Mouse (Mus musculus) heart, adult 8-10 months (tissue): ENCODE measurements at regions not wholly inside any gene's neighbourhood (a gene's known extent, or its start where the extent isn't known, plus 50 kb on each side); places are given as distances from the start of the nearest gene placed in this dataset.

Source experiments
- DNase-seq: peaks from one replicate; pipeline ENCODE4 v3.0.0; 2022; ENCODE audit warnings: low spot score

DNA sequence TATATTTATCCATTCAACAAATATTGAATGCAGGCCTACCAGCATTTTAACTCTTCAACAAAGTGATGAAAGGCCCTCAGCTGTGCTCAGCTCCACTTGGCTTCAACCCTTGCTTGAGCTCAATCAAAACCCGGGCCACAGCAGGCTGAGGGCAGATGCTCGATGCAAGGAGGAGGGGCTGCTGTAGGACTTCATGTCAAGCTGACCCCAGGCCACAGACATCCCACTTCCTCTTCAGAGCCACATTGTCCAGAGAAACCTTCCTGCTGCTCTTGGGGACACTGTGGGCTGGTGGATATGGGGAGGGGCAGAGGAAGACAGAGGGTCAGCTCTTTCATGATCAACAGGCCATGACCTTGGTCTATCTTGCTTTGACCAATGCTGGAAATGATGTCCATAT lies 299.7 kb downstream of the Bcl11a start:
- DNase-seq: no peak

DNA sequence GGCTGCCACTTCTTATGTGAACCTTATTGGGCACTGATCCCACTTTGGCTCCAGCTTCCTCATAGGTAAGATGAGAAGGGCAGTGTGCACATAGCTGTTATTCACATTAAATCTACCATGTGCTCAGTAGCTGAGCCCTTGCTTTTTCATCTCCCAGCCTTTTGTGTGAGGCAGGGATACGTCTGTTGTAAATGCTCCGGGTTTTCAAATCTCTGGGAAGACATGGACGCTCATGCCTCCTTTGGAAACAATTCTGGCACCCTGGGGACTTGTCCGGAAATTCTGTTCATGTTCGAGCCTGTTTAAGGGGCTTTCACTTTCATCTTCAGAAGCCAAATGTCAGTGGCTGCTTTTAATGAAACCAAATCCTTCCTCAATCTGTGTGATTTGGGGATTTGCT lies 312.7 kb downstream of the Bcl11a start:
- DNase-seq: peak; percentile 44

DNA sequence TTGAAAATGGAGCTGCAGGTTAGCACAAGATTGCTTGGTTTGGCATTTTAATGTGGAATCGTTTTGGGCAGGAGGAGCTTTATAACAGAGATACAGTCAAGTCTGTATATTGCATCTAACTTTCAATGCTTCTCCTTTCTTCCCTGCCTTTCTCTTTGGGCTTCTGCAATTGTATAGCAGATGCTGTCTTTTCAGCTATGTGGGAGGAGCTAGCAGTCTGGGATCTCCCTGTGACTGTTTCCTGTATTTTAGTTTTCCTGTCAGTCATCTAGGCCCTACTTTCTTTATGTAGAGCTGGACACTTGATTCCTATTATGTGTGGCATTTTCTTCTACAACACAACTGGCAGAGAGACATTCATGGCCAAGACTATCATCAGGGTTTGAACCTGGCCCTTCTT lies 313.5 kb downstream of the Bcl11a start:
- no peak for DNase-seq

DNA sequence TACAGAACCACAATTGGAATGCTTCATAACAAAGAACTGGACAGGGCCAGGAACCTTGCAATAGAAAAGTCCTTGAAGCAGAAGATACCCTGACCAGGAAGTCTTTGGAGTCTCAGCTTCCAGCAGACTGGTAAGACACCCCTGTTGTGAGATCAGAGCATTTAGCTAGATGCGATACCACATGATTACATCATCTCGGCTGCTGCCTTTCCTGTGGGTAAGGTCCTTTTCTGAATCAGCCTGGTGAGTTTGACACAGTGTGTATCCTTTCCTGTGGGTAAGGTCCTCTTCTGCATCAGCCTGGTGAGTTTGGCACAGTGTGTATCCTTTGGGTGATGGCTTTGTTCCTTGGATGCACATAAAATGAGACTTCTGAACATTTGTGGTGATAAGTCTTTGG lies 317.6 kb downstream of the Bcl11a start:
- DNase-seq: no peak

DNA sequence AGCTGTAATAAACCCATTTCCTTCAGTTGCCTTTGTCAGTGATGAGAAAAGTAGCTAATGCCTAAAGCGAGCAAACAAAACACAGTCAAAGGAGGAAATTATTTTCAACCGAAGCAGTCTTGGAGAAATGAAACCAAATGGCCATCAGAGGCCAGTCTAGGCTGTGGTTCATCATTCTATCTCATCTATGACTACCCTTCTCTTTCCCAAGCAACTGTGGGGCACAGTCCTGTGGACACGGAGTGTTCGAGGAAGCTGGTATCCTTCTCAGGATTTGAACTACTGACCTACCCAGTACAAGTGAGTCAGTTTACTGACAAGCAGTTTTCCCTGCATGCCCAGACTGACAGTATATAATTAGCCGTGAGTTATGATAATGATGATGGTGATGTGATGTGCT lies 319.1 kb downstream of the Bcl11a start:
- no peak for DNase-seq

DNA sequence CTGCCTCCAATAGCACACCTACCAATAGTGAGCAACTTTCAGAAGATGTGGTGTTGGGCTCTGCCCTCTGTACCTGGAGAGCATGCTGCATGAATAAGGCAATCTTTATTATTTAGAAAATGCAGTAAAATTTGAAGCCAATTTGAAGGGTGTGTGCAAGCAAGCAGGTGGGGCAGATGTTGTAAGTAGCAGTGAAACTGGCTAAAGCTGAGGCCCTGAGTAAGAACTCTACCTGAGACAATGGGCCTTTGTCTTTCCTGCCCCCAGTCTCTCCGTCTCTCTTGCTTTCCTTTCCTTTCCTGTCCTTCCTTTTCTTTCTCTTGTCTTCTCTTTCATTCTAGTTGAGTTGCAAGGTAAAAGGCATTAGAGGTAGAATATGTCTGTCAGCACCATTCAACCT lies 319.9 kb downstream of the Bcl11a start:
- no peak for DNase-seq

DNA sequence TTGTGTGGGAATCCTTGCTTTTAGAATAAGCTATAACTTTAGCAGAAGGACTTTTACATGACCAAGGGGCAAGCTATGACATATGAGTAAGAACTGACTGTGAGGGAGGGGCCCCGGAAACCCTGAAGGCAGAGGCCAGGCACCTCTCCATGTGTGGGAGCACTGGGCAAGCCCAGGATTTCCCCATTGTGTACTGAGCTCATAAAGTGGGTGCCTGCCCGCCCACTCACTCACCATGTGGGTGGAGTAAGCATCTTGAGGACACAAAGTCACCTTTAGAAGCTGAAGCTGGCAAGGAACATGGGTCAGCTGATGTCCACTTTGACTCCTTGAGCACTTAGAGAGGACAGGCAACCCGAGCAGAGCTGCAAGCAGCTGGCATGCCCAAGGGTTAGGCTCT lies 323.3 kb downstream of the Bcl11a start:
- no peak for DNase-seq

DNA sequence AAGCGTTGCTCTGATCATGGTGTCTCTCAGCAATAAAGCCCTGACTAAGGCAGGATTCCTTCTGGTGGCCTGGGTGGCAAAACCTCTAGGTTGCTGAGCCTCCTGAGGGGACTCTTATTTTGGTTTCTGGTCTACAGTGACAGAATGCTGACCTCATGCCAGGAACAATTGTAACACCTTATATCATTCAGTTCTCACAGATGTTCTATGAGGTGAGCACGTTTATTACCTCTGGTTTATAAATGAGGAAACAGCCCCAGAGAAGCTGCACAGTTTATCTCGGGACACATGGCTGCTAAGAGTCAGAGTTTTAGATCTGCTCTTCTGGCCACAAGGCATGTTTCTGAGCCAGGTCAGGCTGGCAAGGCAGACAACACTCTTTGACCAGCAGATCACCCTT lies 324.3 kb downstream of the Bcl11a start:
- no peak for DNase-seq

DNA sequence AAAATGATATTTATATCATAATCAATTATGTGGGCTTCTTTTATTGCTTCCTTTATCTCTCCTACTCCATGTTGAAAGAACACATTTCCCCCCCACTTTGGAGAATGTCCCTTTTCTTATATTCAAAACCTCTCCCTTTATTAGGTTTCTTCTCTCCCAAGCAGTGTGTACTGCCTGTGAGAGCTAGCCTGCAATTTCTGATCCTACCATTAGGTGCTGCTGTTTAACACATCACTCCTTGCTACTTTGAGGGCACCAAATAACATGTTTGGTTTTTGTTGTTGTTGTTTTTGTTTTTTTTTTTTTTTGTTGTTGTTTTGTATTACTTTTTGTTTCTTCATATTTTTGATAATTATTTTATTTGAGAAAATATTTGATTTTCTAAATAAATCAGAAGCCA lies 336.9 kb downstream of the Bcl11a start:
- peak; percentile 15 for DNase-seq

DNA sequence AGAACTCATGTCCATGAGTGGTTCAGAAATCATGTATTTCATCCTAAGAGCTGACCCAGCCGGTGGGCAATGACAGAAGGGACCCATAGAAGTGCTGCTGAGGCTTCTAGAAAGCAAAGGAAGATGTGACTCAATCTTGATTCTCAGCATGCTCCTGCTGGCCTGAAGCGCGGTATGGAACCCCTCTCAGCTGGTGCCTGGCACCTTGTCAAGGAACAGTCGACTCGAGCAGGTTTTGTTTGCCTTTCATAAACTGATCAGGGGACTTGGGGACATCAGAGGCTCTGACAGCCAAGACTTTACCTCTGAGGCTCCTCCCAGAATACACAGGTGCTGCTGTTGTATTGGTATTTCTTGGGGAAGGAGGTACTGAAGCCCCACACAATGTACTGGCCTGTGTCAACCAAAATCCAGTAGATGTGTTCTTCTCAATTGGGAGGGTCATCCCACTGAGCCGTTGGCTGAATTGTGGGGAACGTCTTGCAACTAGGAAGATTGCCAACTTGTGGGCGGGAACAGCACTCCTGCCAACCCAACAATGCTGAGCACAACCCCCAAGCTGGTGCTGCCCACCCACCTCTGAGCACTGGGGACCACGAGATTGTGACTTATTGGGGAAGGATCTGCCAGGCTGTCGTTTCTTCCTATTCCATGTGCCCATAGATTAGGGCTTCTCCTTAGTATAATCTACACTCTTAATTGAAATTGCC lies 344.4 kb downstream of the Bcl11a start:
- DNase-seq: no peak

DNA sequence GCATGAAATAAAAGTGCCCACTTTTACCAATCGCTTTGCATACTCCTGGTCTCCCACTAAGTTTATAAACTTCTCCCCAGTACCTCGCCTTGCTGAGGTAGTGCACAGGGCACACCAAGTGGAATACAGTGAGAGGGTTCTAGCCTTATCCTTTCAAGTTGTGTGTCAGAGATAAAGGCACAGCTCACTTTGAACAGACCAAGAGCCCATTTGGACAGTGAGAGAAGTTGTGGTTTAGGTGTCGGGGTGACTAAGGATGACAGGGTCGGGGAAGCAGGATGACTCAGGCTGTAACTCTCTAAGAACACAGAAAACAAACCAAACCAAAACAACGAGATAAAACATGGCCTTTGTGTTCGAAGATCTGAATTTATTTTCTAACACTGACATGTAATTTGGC lies 345.4 kb downstream of the Bcl11a start:
- no peak for DNase-seq

DNA sequence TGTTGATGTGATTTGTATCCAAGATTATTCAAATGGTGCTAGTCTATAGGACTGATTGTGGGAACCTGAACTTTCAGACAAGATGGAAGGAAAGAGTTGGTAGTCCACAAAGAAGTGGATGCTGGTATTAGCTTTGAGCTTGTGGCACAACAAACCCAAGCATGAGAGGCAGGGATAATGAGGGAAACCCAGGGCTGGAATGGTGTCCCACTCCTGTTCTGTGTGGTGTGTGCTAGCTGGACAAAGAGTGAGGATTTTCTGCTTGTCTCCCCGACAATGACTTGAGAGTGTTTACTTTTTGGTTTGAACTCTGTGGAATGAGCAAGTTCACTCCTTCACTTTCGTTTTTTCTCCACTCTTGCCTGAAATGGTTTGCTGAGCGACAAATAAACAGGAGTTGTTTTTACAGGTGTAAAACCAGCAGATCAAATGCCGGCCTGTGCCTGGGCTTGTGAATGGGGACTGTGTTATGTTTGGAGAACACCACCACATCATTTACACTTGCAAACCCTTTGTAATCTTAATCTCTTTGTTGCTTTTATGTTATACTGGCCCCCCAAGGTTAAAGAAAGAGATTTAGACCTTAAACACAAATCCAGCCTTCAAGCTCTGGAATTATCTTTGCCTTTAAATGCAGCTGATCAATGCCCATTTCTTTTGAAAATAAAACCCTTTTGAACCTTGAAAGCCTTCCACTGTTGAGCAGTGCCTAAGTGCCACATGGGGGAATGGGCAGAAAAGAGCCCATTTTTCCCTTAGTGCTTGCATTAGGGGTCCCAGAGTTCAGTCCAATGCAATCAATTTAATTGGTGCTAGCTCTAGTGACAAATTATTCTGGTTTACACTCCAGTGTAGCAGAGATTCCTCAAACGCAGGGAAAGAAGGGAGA lies 349.4 kb downstream of the Bcl11a start:
- no peak for DNase-seq

DNA sequence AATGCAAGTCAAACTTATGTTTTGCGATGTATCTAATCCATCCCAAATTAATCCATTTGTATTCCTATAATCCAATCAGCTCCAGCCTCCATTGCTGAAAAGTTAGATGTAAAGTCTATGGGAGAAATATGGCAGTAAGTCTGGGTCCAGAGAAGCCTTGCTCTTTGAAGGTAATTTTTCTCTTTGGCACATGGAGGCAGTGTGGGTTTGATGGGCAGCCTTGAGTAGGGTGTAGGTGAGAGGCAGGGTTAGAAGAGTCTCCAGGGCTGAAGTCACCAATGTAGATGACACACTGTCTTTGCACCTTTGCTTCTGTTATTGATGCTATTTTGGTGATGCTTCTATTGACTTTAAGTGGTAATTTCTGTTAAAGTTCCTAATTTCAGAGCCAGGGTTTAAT lies 370.8 kb downstream of the Bcl11a start:
- no peak for DNase-seq

DNA sequence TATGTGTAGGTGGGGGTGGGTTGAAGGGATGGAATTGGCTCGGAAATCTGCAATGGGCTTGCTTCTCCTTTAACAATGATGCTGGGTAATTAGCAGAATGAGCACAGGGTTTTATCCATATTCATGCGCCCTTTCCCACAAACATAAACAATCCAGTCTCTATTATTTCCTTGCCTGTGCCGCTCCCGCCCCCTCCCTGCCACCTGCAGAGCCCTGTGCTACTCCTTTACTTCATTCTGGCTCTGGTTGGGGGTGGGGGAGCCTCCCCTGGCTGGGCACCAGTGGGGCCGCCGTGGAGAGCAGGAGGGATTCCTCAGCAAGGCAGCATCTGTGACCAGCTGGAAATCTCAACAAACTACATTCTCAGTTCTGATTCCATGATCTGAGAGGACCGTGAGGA lies 374.4 kb downstream of the Bcl11a start:
- DNase-seq: no peak

DNA sequence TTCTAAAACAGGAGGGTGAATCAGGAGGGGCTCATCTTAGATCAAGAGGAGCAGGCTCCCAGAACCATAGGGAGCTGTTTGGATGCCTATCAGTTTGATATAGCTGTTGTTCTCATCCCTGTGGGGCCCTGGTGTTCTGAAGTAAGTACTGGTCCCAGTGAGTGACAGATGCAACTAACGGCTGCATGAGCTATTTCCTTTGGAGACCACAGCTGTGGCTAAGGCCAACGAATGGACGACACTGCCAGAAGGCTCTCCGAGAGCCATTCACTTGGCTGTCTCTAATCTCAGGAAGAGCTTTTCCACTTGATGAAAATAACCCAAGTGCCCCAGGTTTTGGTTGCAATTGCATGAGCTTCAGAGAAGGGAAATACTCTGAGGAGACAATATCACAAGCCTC lies 386.8 kb downstream of the Bcl11a start:
- DNase-seq: no peak

DNA sequence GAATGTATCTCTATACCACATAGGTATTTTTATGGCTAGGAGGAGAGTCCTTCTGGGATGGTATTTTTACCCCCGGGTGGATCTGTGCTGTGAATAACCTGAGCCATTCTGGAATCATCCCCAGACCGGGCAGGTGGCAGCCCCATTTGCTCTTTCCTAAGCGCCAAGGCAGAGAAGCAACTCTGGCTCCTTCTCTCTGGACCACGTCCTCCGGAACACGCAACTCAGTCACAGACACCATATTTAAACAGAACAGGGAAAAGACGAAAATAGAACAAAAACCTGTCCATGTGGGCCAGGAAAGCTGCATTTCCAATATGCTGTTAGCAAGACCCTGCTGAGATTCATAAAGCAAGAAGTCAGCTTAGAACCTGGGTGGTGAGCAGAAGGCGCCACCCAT lies 389.6 kb downstream of the Bcl11a start:
- DNase-seq: no peak

DNA sequence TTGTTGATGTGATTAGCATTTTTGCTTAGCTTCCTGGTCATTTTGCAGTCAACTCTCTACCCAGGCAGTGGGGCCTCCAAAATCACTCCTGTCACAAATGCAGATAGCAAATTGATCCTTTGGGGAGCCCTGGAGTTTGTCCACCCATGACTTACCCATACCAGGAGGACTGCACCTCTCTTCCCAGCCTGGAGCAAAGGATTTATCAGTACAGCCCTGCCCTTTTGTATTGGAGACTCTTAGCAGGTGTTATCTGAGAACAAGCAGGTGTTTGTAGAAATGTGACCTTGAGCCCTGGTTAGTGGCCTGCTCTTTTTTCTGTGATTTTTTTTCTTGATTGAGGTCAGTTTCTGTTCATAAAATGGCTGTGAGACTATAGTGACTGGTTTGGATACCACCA lies 392.6 kb downstream of the Bcl11a start:
- no peak for DNase-seq

DNA sequence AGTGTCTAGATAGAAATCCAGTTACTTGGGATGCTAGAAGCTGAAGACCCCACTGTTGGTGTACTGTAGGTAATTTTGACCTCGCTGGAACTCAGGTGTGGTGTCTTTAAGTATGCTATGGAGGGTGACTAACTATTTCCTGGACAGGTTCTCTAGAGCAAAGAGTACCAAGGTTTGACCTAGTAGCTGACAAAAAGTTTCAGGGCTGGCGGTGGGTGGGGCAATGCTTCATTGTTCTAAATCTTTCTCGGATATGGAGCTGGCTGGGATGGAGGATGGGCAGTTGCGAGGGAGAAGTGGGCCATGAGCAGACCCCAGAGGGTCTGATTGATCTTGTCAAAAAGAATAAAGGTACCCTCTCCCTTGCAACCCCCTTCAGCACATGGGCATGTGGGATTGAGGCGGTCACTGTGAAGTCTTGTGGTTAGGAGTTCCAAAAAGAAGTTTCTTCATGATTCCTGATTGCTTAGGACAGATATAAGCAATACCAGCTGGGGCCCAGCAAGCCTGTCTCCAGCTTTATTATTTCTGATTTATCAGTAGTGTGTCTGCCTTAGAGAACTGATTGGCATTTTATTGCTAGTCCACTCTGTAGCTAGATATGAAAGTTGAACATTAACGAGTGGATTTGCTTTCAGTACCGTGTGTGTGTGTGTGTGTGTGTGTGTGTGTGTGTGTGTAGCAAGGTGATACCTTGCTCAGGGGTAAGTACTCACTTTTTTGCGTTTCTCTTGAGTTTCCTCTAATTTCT lies 394.9 kb downstream of the Bcl11a start:
- DNase-seq: no peak

DNA sequence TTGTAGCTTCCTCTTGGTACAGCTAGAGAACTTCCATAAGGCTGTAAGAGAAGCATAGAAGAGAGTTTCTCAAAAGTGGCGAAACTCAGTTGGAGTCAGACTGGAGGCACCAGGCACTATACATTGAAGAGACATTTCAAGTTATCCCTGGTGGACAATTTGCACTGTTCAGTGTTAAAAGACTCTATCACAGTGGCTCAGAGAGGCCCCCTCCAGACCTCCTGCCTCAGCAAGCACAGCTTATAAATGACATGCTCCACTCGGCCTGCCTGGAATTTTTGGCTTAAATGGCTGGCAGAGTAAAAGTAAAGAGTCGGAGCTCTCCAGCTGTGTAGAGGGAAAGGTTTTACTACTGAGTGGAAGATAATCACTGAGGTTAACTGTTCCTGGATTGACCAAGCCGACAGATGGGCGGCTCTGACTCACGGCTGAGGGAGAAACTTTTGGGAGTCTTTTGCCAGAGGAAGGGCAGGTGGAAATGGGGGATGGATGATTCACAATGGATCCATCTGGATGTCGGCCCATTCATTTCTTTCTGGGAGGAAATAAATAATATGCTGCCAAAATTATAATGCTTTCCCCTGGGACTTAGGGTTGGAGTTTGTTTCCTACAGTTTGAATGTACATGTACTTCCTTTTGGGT lies 395.6 kb downstream of the Bcl11a start:
- peak; percentile 8 for DNase-seq

DNA sequence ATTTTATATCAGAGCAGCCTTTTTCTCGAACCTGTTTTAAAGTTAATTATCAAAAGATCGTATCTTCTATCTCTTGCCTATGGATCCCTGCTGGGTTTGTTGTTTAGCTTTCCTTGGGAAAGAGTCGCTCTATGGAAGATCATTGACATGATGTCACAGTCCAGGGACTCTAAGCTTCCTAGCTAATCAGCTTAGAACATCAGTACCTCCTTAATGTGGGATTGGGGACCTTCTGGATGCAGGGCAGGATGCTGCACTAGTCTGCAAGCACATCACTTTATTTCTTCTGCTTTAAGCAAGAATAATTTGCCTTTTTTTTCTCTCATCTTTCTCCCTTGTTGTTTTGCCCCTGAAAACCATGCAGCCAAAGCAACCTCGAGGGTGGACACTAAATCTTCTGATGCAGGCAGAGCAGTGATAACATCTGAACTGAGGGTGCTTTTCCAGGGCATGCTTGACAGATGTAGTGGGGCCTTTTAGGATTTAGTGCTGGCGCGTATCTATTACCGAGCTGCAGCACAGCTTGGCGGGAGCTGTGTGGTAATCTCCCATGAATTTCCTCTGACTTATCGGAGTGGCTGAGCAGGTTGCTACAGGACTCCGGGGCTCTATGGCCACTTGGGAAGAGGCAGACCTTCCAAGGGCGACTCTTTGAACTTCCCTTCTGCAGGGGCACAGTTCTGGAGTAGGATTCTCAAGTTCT lies 425.0 kb downstream of the Bcl11a start:
- no peak for DNase-seq

DNA sequence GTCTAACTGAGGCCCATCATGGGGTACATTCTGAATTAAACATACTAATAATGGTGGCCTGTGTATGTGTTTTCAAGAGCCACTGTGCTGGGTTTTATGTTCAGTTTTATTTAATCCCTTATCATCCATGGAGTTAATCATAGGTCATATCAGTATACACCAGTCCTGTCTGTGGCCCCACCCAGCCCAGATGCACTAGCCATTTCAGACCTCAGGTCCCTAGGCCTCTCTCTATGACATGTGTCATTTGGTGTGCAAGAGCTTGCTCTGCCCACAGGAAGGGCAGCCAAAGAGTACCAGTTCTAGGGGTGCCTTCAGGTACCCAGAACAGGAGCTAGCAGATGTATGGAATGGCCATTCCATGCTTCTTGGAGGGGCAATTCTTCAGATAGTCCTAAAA lies 437.7 kb downstream of the Bcl11a start:
- DNase-seq: no peak
